Mouse (Mus musculus) ES-Bruce4 (cell line): ENCODE data around the gene Ntn1.
A peak's percentile ranks its signal among the peaks of the same experiment; 100 is the strongest.

ENCODE experiments used
- CTCF ChIP-seq: IDR thresholded peaks from one replicate; pipeline ENCODE4 v1.8.1; 2011; ENCODE audit warnings: low read depth, low read length
- EP300 ChIP-seq: IDR thresholded peaks from 2 replicates; pipeline ENCODE4 v1.6.1; 2011; ENCODE audit warnings: low read depth, low read length; ENCODE audit not compliant: insufficient read depth
- POLR2A ChIP-seq: IDR thresholded peaks from one replicate; pipeline ENCODE4 v1.8.1; 2011; ENCODE audit warnings: low read length; ENCODE audit not compliant: insufficient read depth

DNA sequence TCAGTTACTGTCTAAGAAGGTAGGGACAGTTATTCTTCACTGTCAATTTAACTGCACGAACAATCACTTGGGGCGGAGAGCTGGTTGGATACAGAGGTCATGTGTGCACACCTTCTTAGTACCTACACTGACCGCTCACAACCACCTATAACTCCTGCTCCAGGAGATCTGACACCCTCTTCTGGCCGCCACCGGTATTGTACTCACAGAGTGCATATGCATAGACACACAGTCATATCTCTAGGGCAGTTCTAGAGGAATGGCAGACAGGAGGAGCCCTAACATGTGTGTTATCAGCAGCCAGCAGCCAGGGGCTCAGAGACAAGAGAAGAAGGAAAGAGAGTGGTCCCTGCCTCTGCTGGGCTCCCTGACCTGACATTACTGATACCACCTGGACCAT lies 169.1 kb downstream of the Ntn1 start:
- TF ChIP-seq CTCF (peak; percentile 21), POLR2A (no peak), EP300 (no peak)
